Mouse (Mus musculus): ENCODE data around the gene Selenoo.

Selenoo gene

GRCm38 (mm10) chr15:89126622-89127021 lies 37.7 kb downstream of the Selenoo start:
- DNase-seq (ENCODE audit: inconsistent ontology term), result no peak

GRCm38 (mm10) chr15:89127364-89127940 lies 38.6 kb downstream of the Selenoo start:
- no peak for DNase-seq (ENCODE audit: inconsistent ontology term)

- DNase-seq (ENCODE audit: inconsistent ontology term), result peak; percentile 79
These were observed 39.8 kb downstream of the Selenoo start, which contains the start of gene Hdac10 for GRCm38 (mm10) chr15:89128382-89129350. TSS of gene Hdac10 (minus strand) at chr15:89128700.

GRCm38 (mm10) chr15:89130245-89130644 lies 41.4 kb downstream of the Selenoo start:
- DNase-seq (ENCODE audit: inconsistent ontology term), result no peak

- DNase-seq (ENCODE audit: inconsistent ontology term), result no peak
These were observed 42.4 kb downstream of the Selenoo start for GRCm38 (mm10) chr15:89131316-89131715.

GRCm38 (mm10) chr15:89136461-89137155 lies 47.7 kb downstream of the Selenoo start:
- DNase-seq (ENCODE audit: inconsistent ontology term), result no peak

- no peak for DNase-seq (ENCODE audit: inconsistent ontology term)
These were observed 48.6 kb downstream of the Selenoo start for GRCm38 (mm10) chr15:89137378-89138045.

GRCm38 (mm10) chr15:89138046-89138405 lies 49.1 kb downstream of the Selenoo start:
- no peak for DNase-seq (ENCODE audit: inconsistent ontology term)

- DNase-seq (ENCODE audit: inconsistent ontology term), result no peak
These were observed 49.6 kb downstream of the Selenoo start for GRCm38 (mm10) chr15:89138531-89138930.

GRCm38 (mm10) chr15:89140048-89140658 lies 51.3 kb downstream of the Selenoo start:
- DNase-seq (ENCODE audit: inconsistent ontology term), result peak; percentile 39

GRCm38 (mm10) chr15:89140659-89141252 lies 51.9 kb downstream of the Selenoo start, which contains the start of gene Mapk12:
TSS of gene Mapk12 (minus strand) at chr15:89140703.
- peak; percentile 47 for DNase-seq (ENCODE audit: inconsistent ontology term)

- no peak for DNase-seq (ENCODE audit: inconsistent ontology term)
These were observed 52.6 kb downstream of the Selenoo start for GRCm38 (mm10) chr15:89141443-89141842.

GRCm38 (mm10) chr15:89141905-89142304 lies 53.0 kb downstream of the Selenoo start:
- no peak for DNase-seq (ENCODE audit: inconsistent ontology term)

GRCm38 (mm10) chr15:89143134-89143533 lies 54.2 kb downstream of the Selenoo start:
- DNase-seq (ENCODE audit: inconsistent ontology term), result no peak

GRCm38 (mm10) chr15:89144965-89145364 lies 56.1 kb downstream of the Selenoo start:
- DNase-seq (ENCODE audit: inconsistent ontology term), result no peak

- no peak for DNase-seq (ENCODE audit: inconsistent ontology term)
These were observed 57.0 kb downstream of the Selenoo start for GRCm38 (mm10) chr15:89145813-89146350.

GRCm38 (mm10) chr15:89146537-89146936 lies 57.7 kb downstream of the Selenoo start:
- DNase-seq (ENCODE audit: inconsistent ontology term), result peak; percentile 36

GRCm38 (mm10) chr15:89147024-89147423 lies 58.1 kb downstream of the Selenoo start:
- no peak for DNase-seq (ENCODE audit: inconsistent ontology term)

GRCm38 (mm10) chr15:89147456-89147855 lies 58.6 kb downstream of the Selenoo start:
- DNase-seq (ENCODE audit: inconsistent ontology term), result no peak

GRCm38 (mm10) chr15:89147895-89148294 lies 59.0 kb downstream of the Selenoo start:
- DNase-seq (ENCODE audit: inconsistent ontology term), result no peak
